Mouse (Mus musculus): ENCODE measurements at regions not wholly inside any gene's neighbourhood (a gene's known extent, or its start where the extent isn't known, plus 50 kb on each side); places are given as distances from the start of the nearest gene placed in this dataset.

- TF ChIP-seq TCF12 (IDR thresholded peaks at IDR 0.05; ENCODE audit: insufficient read depth, poor library complexity, severe bottlenecking) (no peak), POLR2A (IDR thresholded peaks at IDR 0.05; ENCODE audit: insufficient read length, low read depth) (no peak), POLR2AphosphoS2 (IDR thresholded peaks at IDR 0.05; ENCODE audit: insufficient read length, low read depth) (no peak), USF1 (IDR thresholded peaks at IDR 0.05; ENCODE audit: low read depth) (no peak), MAX (IDR thresholded peaks at IDR 0.05; ENCODE audit: low read depth) (no peak), E2F4 (IDR thresholded peaks at IDR 0.05; ENCODE audit: insufficient read depth) (no peak), MYOD1 (IDR thresholded peaks at IDR 0.05; ENCODE audit: control insufficient read depth in 1 of 3, insufficient read length in 2 of 3, low read depth in 2 of 3) (no peak), CEBPB (IDR thresholded peaks at IDR 0.05; ENCODE audit: insufficient read depth, poor library complexity, severe bottlenecking) (no peak), MYOG (IDR thresholded peaks at IDR 0.05; ENCODE audit: control insufficient read depth in 1 of 3, insufficient read depth in 1 of 3, insufficient read length in 2 of 3, low read depth in 2 of 3) (no peak)
These were observed 170.7 kb upstream of the Mast4 start for GRCm38 (mm10) chr13:103504987-103505386.

Data from myocyte (in vitro differentiated cells).